Mouse (Mus musculus): Measurements from ENCODE around the gene Uqcc3. TPM values are rescaled to one million over a fixed set of nuclear protein-coding genes. Genes with fewer than 3 reads are reported as not detected.

Uqcc3 gene
- polyA plus RNA-seq, 1 experiment, result 40.0 TPM

DNA sequence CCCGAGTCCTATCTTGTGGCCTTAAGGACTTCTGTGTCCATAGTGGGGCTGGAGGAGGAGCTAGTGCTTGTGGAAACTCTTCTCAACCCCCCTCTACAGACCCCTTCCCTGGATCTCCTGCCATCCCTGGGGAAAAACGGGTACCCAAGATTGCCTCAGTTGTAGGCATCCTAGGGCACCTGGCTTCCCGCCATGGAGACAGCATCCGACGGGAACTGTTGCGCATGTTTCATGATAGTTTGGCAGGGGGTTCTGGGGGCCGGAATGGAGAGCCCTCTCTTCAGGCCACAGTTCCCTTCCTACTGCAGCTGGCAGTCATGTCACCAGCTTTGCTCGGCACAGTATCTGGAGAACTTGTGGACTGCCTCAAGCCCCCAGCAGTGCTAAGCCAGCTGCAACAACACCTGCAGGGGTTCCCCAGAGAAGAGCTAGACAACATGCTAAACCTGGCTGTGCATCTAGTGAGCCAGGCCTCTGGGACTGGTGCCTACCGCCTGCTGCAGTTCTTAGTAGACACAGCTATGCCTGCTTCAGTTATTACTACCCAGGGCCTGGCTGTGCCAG is 14.8 kb upstream of the Uqcc3 start:
- Histone ChIP-seq H3K27me3 (ENCODE audit: control insufficient read depth, insufficient read depth, low read length) (no peaks in the 10 kb centered on the region), H3K36me3 (ENCODE audit: control insufficient read depth, insufficient read depth, low read length) (no peaks in the 10 kb centered on the region), H3K4me3 (ENCODE audit: control insufficient read depth, low read depth, low read length) (no peak overlapping the region), H3K4me1 (ENCODE audit: control insufficient read depth, insufficient read depth, low read length) (peaks cover 16% of the 10 kb centered on the region), H3K27ac (ENCODE audit: control insufficient read depth, insufficient read depth, low read depth, low read length) (no peak overlapping the region)
- TF ChIP-seq CTCF (IDR thresholded peaks at IDR 0.05; ENCODE audit: control insufficient read depth, insufficient read depth, insufficient replicate concordance, low read depth, low read length) (no peak), POLR2A (IDR thresholded peaks at IDR 0.05; ENCODE audit: control insufficient read depth, low read depth, low read length) (no peak)

DNA sequence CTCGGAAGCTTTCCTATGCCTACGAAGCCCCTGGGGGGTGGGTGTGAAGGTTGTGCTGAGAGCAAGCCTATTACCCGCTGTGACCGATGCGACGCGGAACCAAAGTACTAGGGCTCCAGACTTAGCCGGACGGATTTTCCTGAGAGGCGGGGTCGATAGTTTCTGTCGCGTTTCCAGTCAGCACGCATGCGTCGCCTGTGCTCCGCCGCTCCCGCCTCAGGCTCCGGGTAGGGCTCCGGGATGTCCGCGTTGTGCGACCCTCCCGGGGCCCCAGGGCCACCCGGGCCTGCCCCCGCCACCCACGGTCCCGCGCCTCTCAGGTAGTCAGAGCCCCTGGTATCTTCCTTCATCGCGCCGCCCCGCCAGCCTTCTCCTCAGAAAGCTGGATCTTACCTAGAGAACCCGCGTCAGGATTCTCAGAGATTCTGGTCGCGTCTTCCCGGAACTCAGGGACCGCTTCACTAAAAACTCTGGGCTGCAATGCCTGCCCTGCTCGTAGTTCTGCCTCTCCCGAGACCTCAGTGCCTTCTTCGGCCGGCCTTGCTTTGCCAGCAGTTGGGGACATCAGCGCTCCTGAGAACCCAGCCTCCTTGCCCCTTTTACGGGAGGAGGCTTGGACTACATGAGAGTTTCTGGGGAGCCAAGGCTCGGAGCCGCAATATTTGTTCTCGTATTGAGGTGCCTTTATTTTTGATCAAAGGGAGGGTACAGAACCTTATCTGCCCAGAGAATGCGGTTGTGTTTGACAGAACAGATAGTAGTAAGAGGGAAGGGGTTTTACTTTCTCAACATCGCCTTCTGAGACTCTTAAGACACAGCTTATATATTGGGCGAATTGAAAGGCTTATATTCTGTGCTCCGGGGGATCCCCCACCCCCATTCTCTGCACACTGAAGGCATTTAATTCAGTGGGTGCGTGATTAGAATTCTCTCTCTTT is 12.4 kb upstream of the Uqcc3 start, which contains the start of gene Ints5:
Gene Ints5, plus strand, starts transcription at position 177 of the 938 bp plus-strand sequence.
- Histone ChIP-seq H3K4me1 (ENCODE audit: control insufficient read depth, insufficient read depth, low read length) (peaks cover 16% of the 10 kb centered on the region), H3K27me3 (ENCODE audit: control insufficient read depth, insufficient read depth, low read length) (no peaks in the 10 kb centered on the region), H3K4me3 (ENCODE audit: control insufficient read depth, low read depth, low read length) (peak within 1 kb of the TSS; percentile 76), H3K27ac (ENCODE audit: control insufficient read depth, insufficient read depth, low read depth, low read length) (peak within 1 kb of the TSS; percentile 73), H3K36me3 (ENCODE audit: control insufficient read depth, insufficient read depth, low read length) (no peaks in the 10 kb centered on the region)
- TF ChIP-seq POLR2A (IDR thresholded peaks at IDR 0.05; ENCODE audit: control insufficient read depth, low read depth, low read length) (peak; percentile 92), CTCF (IDR thresholded peaks at IDR 0.05; ENCODE audit: control insufficient read depth, insufficient read depth, insufficient replicate concordance, low read depth, low read length) (no peak)

DNA sequence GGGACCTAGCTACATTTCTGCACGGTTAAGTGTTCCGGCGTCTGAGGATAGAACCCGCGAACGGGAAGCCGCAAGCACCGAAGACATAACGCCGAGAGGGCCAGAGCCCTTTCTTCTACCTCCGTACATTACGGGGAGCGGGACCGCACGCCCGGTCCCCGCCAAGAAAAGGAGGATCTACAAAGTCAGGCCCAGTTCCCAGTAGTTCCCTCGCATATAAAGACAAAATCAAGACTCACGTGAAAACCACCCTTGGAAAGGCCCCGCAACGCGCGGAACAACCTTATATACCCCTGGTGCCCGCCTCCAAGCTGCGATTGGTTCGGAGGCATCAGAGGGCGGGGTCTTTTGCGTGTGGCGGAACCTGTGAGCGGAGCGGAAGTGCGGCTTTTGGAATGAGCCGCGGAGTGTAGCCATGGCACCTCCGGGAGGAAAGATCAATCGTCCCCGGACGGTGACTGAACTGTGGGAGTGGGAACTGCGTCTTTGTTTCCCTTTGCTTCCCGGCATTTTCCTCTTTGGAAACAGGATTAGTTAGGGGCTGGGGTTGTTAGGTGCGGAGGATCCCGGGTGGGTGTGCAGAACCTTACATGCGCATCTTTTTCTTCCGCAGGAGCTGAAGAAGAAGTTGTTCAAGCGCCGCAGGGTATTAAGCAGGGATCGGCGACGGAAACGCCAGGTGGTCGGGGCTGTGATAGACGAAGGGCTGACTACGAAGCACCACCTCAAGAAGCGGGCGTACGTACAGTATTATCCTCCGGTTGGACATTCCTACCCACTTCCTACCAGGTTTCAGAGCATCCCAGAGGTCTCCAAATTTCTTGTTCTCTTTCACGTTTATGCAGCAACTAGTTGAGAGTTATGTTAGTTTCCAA is 8.0 kb upstream of the Uqcc3 start, which contains the start of the genes 1810009A15Rik and Gm49416:
Gene 1810009A15Rik, plus strand, starts transcription at position 343 of the 875 bp plus-strand sequence.
Gene Gm49416, plus strand, starts transcription at position 416 of the 875 bp plus-strand sequence.
- TF ChIP-seq CTCF (IDR thresholded peaks at IDR 0.05; ENCODE audit: control insufficient read depth, insufficient read depth, insufficient replicate concordance, low read depth, low read length) (no peak), POLR2A (IDR thresholded peaks at IDR 0.05; ENCODE audit: control insufficient read depth, low read depth, low read length) (peak; percentile 94)
- Histone ChIP-seq H3K4me3 (ENCODE audit: control insufficient read depth, low read depth, low read length) (peak within 1 kb of the TSS; percentile 98), H3K27ac (ENCODE audit: control insufficient read depth, insufficient read depth, low read depth, low read length) (peak within 1 kb of the TSS; percentile 90), H3K27me3 (ENCODE audit: control insufficient read depth, insufficient read depth, low read length) (no peaks in the 10 kb centered on the region), H3K36me3 (ENCODE audit: control insufficient read depth, insufficient read depth, low read length) (no peaks in the 10 kb centered on the region), H3K4me1 (ENCODE audit: control insufficient read depth, insufficient read depth, low read length) (peaks cover 9% of the 10 kb centered on the region)

DNA sequence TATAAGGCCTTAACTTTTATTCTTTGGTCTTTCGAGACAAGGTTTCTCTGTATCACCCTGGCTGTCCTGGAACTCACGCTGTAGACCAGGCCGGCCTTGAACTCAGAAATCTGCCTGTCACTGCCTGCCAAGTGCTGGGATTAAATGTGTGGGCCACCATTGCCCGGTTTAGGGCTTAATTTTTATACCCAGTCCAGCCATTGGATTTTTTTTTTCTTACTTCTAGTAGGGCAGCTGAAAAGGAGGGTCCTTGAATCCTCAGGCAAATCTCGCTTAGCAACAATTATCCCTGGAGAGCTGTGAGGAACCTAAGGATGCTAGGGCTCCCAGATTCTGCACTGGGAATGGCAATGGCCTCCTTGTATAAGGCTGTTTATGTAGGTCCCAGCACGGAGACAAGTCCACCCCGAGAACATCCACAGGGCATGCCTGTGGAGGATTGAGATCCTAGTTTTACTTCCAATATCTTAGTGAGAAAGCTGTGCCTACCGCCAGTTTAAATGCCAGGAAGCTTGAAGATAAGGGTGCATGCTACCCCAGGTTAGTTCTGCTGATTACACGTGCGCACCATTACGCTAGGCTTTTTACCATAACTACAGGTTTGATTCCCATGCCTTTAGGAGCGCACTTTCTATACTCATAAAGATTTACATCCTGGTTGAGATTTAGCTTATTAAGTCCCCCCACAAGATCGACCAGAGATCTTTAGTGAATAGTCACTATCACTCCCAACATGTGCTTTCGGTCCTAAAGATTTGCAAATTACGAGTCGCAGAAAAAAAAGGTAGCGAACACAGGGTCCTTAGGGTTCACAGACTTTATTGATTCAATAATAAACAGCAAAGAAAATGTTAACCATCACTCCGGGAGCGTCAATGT is 7.1 kb upstream of the Uqcc3 start:
- no peaks in the 10 kb centered on the region for H3K27me3 ChIP-seq (ENCODE audit: control insufficient read depth, insufficient read depth, low read length)
- H3K36me3 ChIP-seq (ENCODE audit: control insufficient read depth, insufficient read depth, low read length), result no peaks in the 10 kb centered on the region
- peaks cover 5% of the 10 kb centered on the region for H3K4me1 ChIP-seq (ENCODE audit: control insufficient read depth, insufficient read depth, low read length)
- H3K4me3 ChIP-seq (ENCODE audit: control insufficient read depth, low read depth, low read length), result peak overlapping the region; percentile 98
- no peak for TF ChIP-seq CTCF (IDR thresholded peaks at IDR 0.05; ENCODE audit: control insufficient read depth, insufficient read depth, insufficient replicate concordance, low read depth, low read length)
- TF ChIP-seq POLR2A (IDR thresholded peaks at IDR 0.05; ENCODE audit: control insufficient read depth, low read depth, low read length), result no peak
- H3K27ac ChIP-seq (ENCODE audit: control insufficient read depth, insufficient read depth, low read depth, low read length), result peak overlapping the region; percentile 83

DNA sequence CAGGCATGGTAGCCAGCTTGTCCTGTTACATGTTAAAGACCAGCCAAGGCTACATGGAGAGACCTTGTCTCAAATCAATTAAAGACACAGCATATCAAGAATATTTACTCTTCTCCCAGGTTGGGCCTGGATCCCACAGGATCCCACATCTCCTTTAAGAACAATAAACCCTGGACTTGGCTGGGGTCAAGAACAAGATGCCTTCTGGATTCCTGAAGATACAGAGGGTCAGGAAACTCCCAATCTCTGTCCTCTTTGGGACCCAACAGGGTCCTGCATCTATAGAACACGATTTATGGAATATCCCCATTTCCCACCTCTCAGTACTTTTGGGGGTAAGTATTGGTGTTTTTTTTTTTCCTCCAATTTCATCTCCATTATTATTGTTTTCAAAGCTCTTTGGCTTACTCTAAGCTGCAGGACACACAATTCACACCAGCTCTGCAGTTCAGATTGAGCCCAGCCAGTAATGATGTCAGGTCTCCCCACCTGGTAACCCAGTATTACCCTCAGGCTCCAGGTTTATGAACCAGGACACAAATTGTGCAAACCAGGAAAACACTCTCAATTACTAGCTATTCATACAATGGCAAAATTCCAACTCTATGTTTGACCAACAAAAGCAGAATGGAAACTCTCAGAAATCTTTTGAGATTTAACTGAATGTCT is 6.3 kb upstream of the Uqcc3 start:
- no peak for TF ChIP-seq POLR2A (IDR thresholded peaks at IDR 0.05; ENCODE audit: control insufficient read depth, low read depth, low read length)
- Histone ChIP-seq H3K36me3 (ENCODE audit: control insufficient read depth, insufficient read depth, low read length) (no peaks in the 10 kb centered on the region), H3K27ac (ENCODE audit: control insufficient read depth, insufficient read depth, low read depth, low read length) (no peak overlapping the region), H3K27me3 (ENCODE audit: control insufficient read depth, insufficient read depth, low read length) (no peaks in the 10 kb centered on the region), H3K4me3 (ENCODE audit: control insufficient read depth, low read depth, low read length) (no peak overlapping the region), H3K4me1 (ENCODE audit: control insufficient read depth, insufficient read depth, low read length) (peaks cover 4% of the 10 kb centered on the region)

DNA sequence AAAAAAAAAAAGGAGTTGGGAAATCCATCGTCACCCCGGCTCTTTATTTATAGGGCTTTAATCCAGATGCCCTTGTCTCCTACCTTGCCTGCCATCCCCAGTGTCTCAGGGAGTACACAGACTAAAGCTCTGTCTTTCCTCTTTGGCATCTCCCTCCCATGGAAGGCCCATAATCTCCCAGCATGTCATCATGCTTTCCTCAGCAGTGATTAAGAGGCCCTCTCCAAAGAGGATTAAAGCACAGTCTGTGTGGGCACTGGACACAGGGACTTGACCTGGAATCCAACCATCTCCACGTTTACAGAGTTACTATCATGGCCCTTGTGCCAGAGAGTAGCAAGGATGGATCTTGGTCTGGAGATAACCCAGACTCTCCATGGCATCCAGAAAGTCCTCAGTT is 2.9 kb upstream of the Uqcc3 start, which contains the start of the genes Lbhd1 and Gm49403:
Gene Lbhd1, plus strand, starts transcription at position 117 of the 400 bp plus-strand sequence.
Gene Gm49403, plus strand, starts transcription at position 315 of the 400 bp plus-strand sequence.
- no peak within 1 kb of the TSS for H3K4me3 ChIP-seq (ENCODE audit: control insufficient read depth, low read depth, low read length)
- TF ChIP-seq POLR2A (IDR thresholded peaks at IDR 0.05; ENCODE audit: control insufficient read depth, low read depth, low read length), result no peak
- TF ChIP-seq CTCF (IDR thresholded peaks at IDR 0.05; ENCODE audit: control insufficient read depth, insufficient read depth, insufficient replicate concordance, low read depth, low read length), result no peak
- no peak within 1 kb of the TSS for H3K27ac ChIP-seq (ENCODE audit: control insufficient read depth, insufficient read depth, low read depth, low read length)
- H3K36me3 ChIP-seq (ENCODE audit: control insufficient read depth, insufficient read depth, low read length), result no peaks in the 10 kb centered on the region
- no peaks in the 10 kb centered on the region for H3K27me3 ChIP-seq (ENCODE audit: control insufficient read depth, insufficient read depth, low read length)
- H3K4me1 ChIP-seq (ENCODE audit: control insufficient read depth, insufficient read depth, low read length), result peaks cover 7% of the 10 kb centered on the region
